Mouse (Mus musculus) cerebral cortex, adult 2 months (tissue): Measurements from ENCODE around the gene Zbtb16.

Experiments
- WGBS: fragments of 180-500 bp; shearing (Covaris S2); methylation state at CpG from one replicate; pipeline ENCODE4 v1.1.7; 2018; 5-methylcytosine and 5-hydroxymethylcytosine counted together

The Zbtb16 gene

DNA sequence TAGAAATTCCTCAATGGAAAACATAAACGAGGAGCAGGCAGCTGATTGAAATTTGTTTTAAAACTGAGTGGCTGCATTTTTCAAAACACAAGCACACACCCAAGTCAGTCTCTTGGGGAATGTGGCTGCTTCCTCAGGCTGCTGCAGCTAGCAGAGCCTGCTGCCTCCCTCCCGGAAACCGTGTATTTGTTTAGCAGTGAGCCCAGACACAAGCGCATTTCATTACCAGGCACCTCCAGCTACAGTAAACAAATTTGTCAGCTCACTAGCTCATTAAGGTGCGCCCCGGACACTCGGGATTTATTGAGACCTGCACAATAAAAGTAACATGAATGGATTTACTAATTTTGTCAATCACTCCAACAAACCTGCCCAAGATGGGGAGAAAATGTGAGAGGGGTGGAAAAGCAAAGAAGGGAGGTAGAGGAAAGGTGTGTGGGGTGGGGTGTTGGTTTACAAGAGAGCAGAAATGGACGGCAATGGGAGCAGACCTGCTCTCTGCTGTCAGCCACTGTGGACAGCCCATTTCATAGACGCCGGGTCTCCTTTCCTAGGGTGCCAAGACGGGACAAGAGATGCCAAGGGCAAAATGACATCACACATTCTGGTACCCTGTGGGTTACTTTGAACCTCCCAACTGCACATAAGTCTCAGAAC lies 161.5 kb downstream of the Zbtb16 start:
- WGBS = 47% methylated on average over 11 of the region's 11 CpGs

DNA sequence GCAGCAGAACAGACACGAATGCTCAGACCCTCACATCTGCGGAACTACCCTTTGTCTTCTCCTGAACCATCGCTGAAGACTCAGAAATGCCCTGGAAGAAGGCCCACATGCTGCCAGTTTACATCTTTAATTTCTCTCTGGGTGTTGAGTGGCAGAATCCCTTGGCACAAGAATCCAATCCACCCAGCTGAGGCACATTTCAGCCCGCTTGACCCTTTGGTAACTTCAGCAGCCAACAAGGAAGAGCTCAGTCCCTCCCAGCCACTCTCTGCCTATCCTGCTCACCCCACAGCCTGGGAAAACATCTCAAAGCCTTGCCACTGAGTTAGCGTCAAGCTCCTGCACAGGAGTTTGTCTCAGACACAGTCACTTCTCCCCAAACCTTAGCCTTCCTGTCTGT lies 162.2 kb downstream of the Zbtb16 start:
- 40% methylated on average over 5 of the region's 5 CpGs for WGBS

DNA sequence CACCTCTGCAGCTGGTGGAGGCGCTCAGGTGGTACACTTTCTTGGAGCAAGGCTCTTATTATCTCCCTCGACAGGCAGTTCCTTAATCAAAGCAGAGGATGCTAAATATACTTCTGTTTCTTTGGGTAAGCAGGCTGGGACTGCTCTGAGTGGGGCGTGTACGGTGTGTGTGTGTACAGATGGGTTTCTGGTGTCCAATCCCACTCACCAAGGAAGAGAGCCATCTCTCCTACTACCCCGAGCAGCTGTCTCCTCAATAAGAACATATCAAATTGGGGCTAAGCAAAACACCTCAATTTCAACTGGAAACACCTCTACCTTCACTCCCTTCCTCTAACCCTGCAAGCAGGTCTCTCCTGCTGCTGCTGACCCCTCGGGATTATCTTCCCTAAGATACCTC lies 162.8 kb downstream of the Zbtb16 start:
- whole genome bisulfite sequencing = 52% methylated on average over 6 of the region's 6 CpGs

- 84% methylated on average over 13 of the region's 13 CpGs for WGBS
Measured at GRCm38 (mm10) chr9:48670156-48670555, 165.9 kb downstream of the Zbtb16 start.

- 68% methylated on average over 10 of the region's 10 CpGs for WGBS
Measured at GRCm38 (mm10) chr9:48669672-48670071, 166.3 kb downstream of the Zbtb16 start.

- WGBS = 90% methylated on average over 3 of the region's 3 CpGs
Measured at GRCm38 (mm10) chr9:48666702-48667101, 169.3 kb downstream of the Zbtb16 start.

- WGBS = 38% methylated on average over 13 of the region's 13 CpGs
Measured at GRCm38 (mm10) chr9:48663052-48663433, 173.0 kb downstream of the Zbtb16 start.

DNA sequence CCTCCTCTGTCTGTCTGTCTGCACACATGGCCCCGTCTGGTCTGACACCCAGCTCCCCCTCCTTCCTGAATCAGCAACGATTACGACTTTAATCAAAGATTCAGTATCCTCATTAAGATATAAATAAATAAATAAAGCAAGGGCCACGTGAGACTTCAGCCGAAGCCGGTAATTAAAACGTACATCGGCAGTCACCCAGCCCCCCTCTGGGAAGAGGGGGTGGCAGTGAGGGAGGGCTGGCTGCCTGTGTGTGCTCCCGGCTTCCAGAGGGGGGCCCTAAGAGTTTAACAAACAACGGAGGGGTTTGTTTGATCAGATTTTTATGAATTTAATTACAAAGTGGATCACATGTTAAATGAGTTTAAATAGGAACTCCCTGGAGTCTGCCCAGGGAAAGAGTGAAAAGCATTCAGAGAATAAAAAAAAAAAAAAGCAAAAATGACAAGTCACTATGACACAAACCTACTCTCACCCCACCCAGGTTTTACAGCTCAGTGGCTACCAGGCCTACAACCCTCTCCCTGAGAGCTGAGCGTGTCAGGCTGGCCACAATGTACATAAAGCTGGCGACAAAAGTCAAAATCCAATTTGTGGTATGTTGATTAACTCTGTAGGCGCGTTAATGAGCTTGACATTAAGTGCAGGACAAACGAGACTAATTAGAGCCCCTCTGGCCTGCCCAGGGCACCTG lies 173.5 kb downstream of the Zbtb16 start:
- 27% methylated on average over 15 of the region's 15 CpGs for WGBS

- WGBS = 79% methylated on average over 9 of the region's 9 CpGs
Measured at GRCm38 (mm10) chr9:48661225-48662023, 174.6 kb downstream of the Zbtb16 start.

DNA sequence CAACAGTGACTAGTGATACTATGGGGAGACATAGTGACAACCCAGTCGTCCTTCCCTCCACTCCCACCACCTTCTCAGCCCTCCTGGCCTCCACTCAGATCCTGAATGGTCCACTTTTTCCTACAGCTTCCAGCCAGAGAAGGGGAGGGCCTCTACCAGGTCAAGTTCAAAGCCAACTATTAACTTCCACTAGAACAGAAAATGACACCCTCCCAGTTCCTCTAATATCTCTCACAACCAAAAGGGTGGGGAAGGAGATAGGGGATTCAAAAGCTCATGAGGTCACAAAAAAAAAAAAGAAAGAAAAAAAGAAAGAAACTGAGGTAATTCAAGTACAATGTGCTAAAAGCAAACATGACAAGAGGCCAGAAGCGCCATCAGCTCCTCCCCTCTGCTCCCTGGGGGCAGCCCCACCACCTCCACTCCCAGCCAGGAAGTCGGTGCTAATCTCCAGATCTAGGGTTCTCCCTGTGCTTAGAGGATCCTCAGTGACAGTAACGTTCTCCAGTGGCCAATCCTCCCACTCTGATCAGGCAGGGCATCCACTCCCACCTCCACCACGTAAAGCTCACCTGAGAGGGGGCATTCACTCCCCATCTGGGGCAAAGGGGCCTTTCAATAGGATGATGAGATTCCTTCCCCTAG lies 180.4 kb downstream of the Zbtb16 start:
- WGBS = 50% methylated on average over 5 of the region's 5 CpGs

- WGBS = 21% methylated on average over 8 of the region's 8 CpGs
Measured at GRCm38 (mm10) chr9:48654730-48655129, 181.3 kb downstream of the Zbtb16 start.

DNA sequence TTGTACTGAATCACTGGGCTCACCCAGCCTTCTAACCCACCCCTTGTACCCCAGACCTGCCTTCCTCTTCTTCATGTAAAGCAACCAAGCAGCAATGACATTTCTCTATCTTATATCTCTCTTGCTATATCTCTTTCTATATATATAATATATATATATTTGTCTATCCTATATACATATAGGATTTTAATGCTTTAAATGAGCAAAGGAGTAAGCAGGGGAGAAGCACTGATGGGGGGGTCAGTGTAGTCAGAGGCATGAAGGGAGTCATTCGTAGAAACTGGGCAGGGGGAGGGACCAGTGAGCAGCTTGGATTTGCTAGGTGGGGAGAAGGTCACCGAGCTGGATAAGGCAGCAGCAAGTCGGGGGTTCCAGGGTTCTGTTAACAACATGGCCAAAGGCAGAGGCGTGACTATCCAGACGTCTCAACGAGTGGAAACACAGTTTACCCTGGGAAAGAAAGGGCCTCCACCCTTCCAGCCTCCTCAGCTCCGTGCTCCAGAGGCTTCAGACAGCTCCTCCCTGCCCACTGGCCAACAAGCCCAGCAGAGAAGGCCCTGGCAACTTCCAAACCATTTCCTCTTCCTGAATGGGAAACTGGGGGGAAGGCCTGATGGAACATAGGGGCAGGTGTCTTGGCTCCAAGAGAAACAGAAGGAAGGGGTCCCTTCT lies 182.5 kb downstream of the Zbtb16 start:
- WGBS = 69% methylated on average over 7 of the region's 7 CpGs

DNA sequence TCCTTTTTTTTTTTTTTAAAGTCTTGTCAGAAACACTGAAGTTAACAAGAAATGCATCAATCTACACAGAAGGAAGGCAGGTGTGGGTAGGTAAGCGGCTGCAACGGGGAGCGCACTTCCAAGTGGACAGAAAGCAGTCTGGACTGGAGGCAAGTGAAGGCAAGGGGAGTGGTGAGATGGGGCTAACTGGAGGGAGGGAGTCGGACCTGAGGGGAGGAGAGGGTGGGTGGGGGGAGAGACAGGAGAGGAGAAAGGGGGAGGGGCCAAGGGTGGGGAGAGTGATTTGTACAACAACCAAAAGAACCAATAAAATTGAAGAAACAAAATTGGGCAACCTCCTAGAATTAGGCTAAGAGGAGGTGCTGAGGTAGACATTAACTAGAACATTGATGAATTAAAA lies 184.0 kb downstream of the Zbtb16 start:
- 71% methylated on average over 4 of the region's 4 CpGs for WGBS

DNA sequence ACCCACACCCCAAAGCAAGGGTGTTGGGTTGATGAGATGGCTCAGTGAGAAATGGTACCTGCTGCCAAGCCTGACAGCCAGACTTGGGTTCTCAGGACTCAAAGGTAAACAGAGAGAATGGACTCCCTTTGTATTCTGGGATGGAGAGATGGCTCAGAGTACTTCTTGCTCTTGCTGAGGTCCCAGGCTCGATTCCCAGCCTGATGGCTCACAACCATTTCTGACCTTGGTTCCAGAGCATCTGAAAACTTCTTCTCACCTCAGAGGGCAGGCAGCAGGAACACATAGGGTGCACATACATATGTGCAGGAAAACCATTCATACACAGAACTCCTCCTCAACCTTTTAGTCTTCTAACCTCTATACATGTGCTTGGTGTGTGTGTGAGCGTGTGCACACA lies 185.2 kb downstream of the Zbtb16 start:
- 88% methylated on average over 2 of the region's 2 CpGs for WGBS

DNA sequence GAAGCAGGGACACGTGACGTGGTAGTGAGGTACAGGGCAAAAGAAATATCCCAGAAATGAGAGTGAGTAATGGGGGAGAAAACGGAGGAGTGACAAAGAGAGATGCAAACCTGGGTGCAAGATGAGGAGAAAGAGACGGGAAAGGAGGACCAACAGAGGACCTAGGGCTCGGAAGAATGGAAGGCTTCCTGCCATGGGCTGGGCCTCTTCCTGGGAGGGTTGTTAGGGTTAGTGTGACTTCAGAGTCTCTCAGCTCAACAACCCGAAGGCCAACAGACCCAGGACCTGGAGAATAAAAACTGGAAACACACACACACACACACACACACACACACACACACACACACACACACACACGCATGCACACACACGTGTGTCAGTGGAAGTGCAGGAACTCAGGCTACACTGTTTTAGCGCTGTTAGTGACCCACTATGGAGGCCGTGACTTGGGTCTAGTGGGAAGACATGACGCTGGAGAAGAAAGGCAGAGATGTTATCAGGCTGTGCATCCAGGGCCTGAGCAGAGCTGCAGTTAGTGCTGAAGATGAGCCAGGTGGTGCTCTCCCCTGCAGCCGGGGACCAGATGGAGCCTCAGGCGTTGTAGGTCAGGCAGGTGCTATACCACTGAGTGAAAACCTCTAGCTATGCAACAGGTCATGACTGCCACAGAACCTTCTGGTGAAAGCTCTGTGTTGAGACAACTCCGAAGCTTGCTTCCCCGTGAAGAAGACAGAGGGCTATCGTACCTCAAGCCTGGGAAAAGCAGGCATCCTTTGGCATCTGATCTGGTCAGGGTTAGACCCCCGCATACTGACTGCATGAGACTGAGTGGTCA lies 186.0 kb downstream of the Zbtb16 start:
- WGBS = 75% methylated on average over 17 of the region's 17 CpGs

- 16% methylated on average over 22 of the region's 22 CpGs for WGBS
Measured at GRCm38 (mm10) chr9:48649098-48649766, 186.8 kb downstream of the Zbtb16 start.

DNA sequence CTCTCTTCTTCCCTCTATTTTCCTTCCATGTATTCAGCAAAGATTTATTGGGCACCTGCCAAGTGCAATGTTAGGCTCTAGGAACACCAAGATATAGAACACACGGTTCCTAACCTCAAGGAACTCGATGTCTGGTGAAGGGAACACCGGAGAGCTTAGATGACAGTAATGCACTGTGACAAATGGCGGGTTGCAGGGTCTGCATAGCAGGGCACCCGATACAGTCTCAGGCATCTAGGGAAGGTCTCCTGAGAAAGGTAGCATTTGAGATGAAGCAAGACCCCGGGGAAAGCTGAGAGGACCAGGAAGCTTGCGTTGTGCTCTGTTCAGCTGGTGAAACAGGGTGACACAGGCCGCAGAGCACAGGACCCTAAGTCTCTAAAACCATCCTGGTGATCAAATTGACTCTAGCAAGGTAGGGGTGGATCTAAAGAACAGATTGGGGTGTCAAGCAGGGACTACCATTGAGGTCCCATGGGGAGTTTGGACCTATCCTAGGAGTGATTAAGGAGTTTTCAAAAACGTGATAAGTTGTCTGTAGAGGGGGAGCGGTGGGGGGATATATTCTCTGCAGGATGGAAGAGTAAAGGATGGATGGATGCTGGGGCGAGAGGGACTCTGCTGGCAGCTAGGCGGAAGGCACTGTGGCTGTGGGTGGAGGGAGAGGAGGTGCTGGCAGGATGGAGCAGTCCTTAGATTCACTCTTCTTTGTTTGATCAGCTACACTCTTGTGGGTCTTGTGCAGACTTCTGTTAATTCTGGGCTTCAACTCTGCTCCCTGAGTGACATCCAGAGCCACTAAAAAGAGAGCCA lies 187.5 kb downstream of the Zbtb16 start:
- WGBS = 62% methylated on average over 12 of the region's 12 CpGs

- 67% methylated on average over 10 of the region's 10 CpGs for WGBS
Measured at GRCm38 (mm10) chr9:48647648-48648284, 188.3 kb downstream of the Zbtb16 start.
